Mouse (Mus musculus) adrenal gland, adult (tissue): ENCODE measurements around the gene Hras.
A peak's percentile ranks its signal among the peaks of the same experiment; 100 is the strongest.

Experiments
- DNase-seq, 2 experiments: peaks; one replicate each; pipeline ENCODE4 v3.0.0; 2022 to 2023; ENCODE audit warnings: low spot score in 1 of 2; ENCODE audit not compliant: inconsistent age in 2 of 2

Gene Hras

GRCm38 (mm10) chr7:141193948-141194347, at the start of gene Hras, which contains the start of gene Lrrc56:
TSS of gene Hras (minus strand) at chr7:141194005.
TSS of gene Lrrc56 (plus strand) at chr7:141194157.
- DNase-seq = peak; percentile 98 to 99

GRCm38 (mm10) chr7:141231551-141231950, 37.7 kb upstream of the Hras start:
- no peak for DNase-seq

GRCm38 (mm10) chr7:141231111-141231510, 37.3 kb upstream of the Hras start:
- no peak for DNase-seq

- peak in 1 of 2 experiments; percentile 29 for DNase-seq
These were observed 36.8 kb upstream of the Hras start for GRCm38 (mm10) chr7:141230570-141230969.

GRCm38 (mm10) chr7:141229702-141230101, 35.9 kb upstream of the Hras start:
- no peak for DNase-seq

GRCm38 (mm10) chr7:141228279-141229067, 34.7 kb upstream of the Hras start, which contains the start of gene Phrf1:
TSS of gene Phrf1 (plus strand) at chr7:141228784.
- DNase-seq = peak; percentile 91 to 98

- DNase-seq = no peak
These were observed 34.0 kb upstream of the Hras start for GRCm38 (mm10) chr7:141227796-141228195.

- no peak for DNase-seq
These were observed 32.7 kb upstream of the Hras start for GRCm38 (mm10) chr7:141226535-141226934.

- peak in 1 of 2 experiments; percentile 61 for DNase-seq
These were observed 29.0 kb upstream of the Hras start for GRCm38 (mm10) chr7:141222696-141223215.

- DNase-seq = no peak
These were observed 28.3 kb upstream of the Hras start for GRCm38 (mm10) chr7:141222126-141222467.

- peak; percentile 99 for DNase-seq
These were observed 27.7 kb upstream of the Hras start for GRCm38 (mm10) chr7:141221249-141222125.

GRCm38 (mm10) chr7:141220377-141220776, 26.6 kb upstream of the Hras start:
- DNase-seq = no peak

- DNase-seq = no peak
These were observed 25.8 kb upstream of the Hras start for GRCm38 (mm10) chr7:141219558-141220099.

GRCm38 (mm10) chr7:141218557-141219133, 24.8 kb upstream of the Hras start:
- no peak for DNase-seq

GRCm38 (mm10) chr7:141218141-141218540, 24.3 kb upstream of the Hras start:
- DNase-seq = no peak

- DNase-seq = no peak
These were observed 23.7 kb upstream of the Hras start for GRCm38 (mm10) chr7:141217343-141218013.

- no peak for DNase-seq
These were observed 23.1 kb upstream of the Hras start for GRCm38 (mm10) chr7:141216894-141217293.

GRCm38 (mm10) chr7:141215880-141216733, 22.3 kb upstream of the Hras start:
- DNase-seq = peak; percentile 61 to 84

GRCm38 (mm10) chr7:141215101-141215879, 21.5 kb upstream of the Hras start, which contains the start of gene Rassf7:
TSS of gene Rassf7 (plus strand) at chr7:141215860.
- DNase-seq = peak; percentile 95 to 97
